Mouse (Mus musculus) C2C12 (cell line): ENCODE measurements around the gene Zbtb42. TPM values are rescaled to one million over a fixed set of nuclear protein-coding genes. Genes with fewer than 3 reads are reported as not detected.

Source experiments
- H3K27me3 ChIP-seq: one replicate; pipeline ENCODE4 v1.6.1; 2011; ENCODE audit not compliant: control insufficient read depth, insufficient read depth, insufficient read length
- H3K36me3 ChIP-seq: one replicate; pipeline ENCODE4 v1.6.1; 2011; ENCODE audit not compliant: control insufficient read depth, insufficient read depth
- H3K4me3 ChIP-seq: one replicate; pipeline ENCODE4 v1.5.1; 2011; ENCODE audit warnings: mild to moderate bottlenecking, control low read depth; ENCODE audit not compliant: poor library complexity, insufficient read depth, severe bottlenecking
- H3K79me2 ChIP-seq: one replicate; pipeline ENCODE4 v1.6.1; 2011; ENCODE audit not compliant: control insufficient read depth, insufficient read depth
- H3K79me3 ChIP-seq: one replicate; pipeline ENCODE4 v1.6.1; 2011; ENCODE audit warnings: low read depth, control low read depth
- H3ac ChIP-seq: one replicate; pipeline ENCODE3; 2011; ENCODE audit warnings: low read depth; ENCODE audit not compliant: control insufficient read depth, insufficient read length
- CEBPB ChIP-seq: IDR thresholded peaks from one replicate; pipeline ENCODE4 v1.6.1; 2011; ENCODE audit warnings: low read depth, mild to moderate bottlenecking, control low read depth, moderate library complexity
- CTCF ChIP-seq: IDR thresholded peaks from one replicate; pipeline ENCODE4 v1.5.1; 2011; ENCODE audit not compliant: control insufficient read depth, insufficient read depth, insufficient read length
- FOSL1 ChIP-seq: IDR thresholded peaks from one replicate; pipeline ENCODE4 v1.8.0; 2011; ENCODE audit warnings: mild to moderate bottlenecking, low read length; ENCODE audit not compliant: poor library complexity, insufficient read depth, severe bottlenecking
- MAX ChIP-seq: IDR thresholded peaks from one replicate; pipeline ENCODE4 v1.6.1; 2011; ENCODE audit warnings: mild to moderate bottlenecking, control low read depth
- MYOD1 ChIP-seq: IDR thresholded peaks from one replicate; pipeline ENCODE4 v1.6.1; 2011; ENCODE audit warnings: low read depth; ENCODE audit not compliant: control insufficient read depth, insufficient read length
- MYOG ChIP-seq: IDR thresholded peaks from one replicate; pipeline ENCODE4 v1.6.1; 2011; ENCODE audit not compliant: control insufficient read depth, insufficient read length; ENCODE audit errors: extremely low read depth
- USF1 ChIP-seq: IDR thresholded peaks from one replicate; pipeline ENCODE4 v1.6.1; 2011; ENCODE audit warnings: low read depth, mild to moderate bottlenecking, control low read depth, moderate library complexity
- polyA plus RNA-seq: library from polyadenylated mRNA; unstranded; fragments of >200 nt; fragmentation: generic; extraction: Trizol; gene quantifications from one replicate; pipeline ENCODE4 v1.2.1, GENCODE M21; 2012; ENCODE audit warnings: missing spikeins

The Zbtb42 gene
- polyA plus RNA-seq, 1 experiment, result 4.2 TPM

- TF ChIP-seq CTCF, result no peak
- no peak for TF ChIP-seq FOSL1
- no peak for TF ChIP-seq USF1
- no peak for TF ChIP-seq MAX
- no peak for TF ChIP-seq CEBPB
- no peak for TF ChIP-seq MYOG
- no peak for TF ChIP-seq MYOD1
- H3K79me2 ChIP-seq, result peaks cover 7% of the 10 kb centered on the region
- H3K27me3 ChIP-seq, result no peaks in the 10 kb centered on the region
- no peaks in the 10 kb centered on the region for H3K79me3 ChIP-seq
- no peaks in the 10 kb centered on the region for H3K36me3 ChIP-seq
- H3K4me3 ChIP-seq, result no peak overlapping the region
- no peak overlapping the region for H3ac ChIP-seq
These were observed 9.8 kb downstream of the Zbtb42 start for GRCm38 (mm10) chr12:112688458-112688857.

- H3ac ChIP-seq, result peak overlapping the region; percentile 93
- H3K79me2 ChIP-seq, result peaks cover 7% of the 10 kb centered on the region
- H3K36me3 ChIP-seq, result no peaks in the 10 kb centered on the region
- H3K27me3 ChIP-seq, result no peaks in the 10 kb centered on the region
- H3K79me3 ChIP-seq, result no peaks in the 10 kb centered on the region
- peak overlapping the region; percentile 49 for H3K4me3 ChIP-seq
- TF ChIP-seq CTCF (no peak), MAX (peak; percentile 93), USF1 (peak; percentile 71)
These were observed 14.8 kb downstream of the Zbtb42 start for GRCm38 (mm10) chr12:112693185-112694126.

GRCm38 (mm10) chr12:112694127-112694475, 15.5 kb downstream of the Zbtb42 start:
- H3K79me3 ChIP-seq, result no peaks in the 10 kb centered on the region
- no peaks in the 10 kb centered on the region for H3K36me3 ChIP-seq
- no peak overlapping the region for H3K4me3 ChIP-seq
- TF ChIP-seq FOSL1 (no peak), USF1 (no peak), MYOD1 (no peak), MAX (no peak), MYOG (no peak), CEBPB (no peak), CTCF (no peak)
- no peaks in the 10 kb centered on the region for H3K27me3 ChIP-seq
- peak overlapping the region; percentile 6 for H3ac ChIP-seq
- H3K79me2 ChIP-seq, result peaks cover 7% of the 10 kb centered on the region

- Histone ChIP-seq H3K27me3 (no peaks in the 10 kb centered on the region), H3K36me3 (no peaks in the 10 kb centered on the region), H3K4me3 (no peak overlapping the region), H3ac (no peak overlapping the region), H3K79me3 (no peaks in the 10 kb centered on the region), H3K79me2 (peaks cover 7% of the 10 kb centered on the region)
- TF ChIP-seq MAX, result no peak
- no peak for TF ChIP-seq FOSL1
- TF ChIP-seq MYOD1, result no peak
- TF ChIP-seq CEBPB, result no peak
- TF ChIP-seq USF1, result no peak
- TF ChIP-seq CTCF, result no peak
- no peak for TF ChIP-seq MYOG
These were observed 18.3 kb downstream of the Zbtb42 start for GRCm38 (mm10) chr12:112696806-112697425.

GRCm38 (mm10) chr12:112700522-112700921, 21.9 kb downstream of the Zbtb42 start:
- Histone ChIP-seq H3ac (no peak overlapping the region), H3K79me3 (no peaks in the 10 kb centered on the region), H3K4me3 (no peak overlapping the region), H3K36me3 (no peaks in the 10 kb centered on the region), H3K27me3 (no peaks in the 10 kb centered on the region), H3K79me2 (no peaks in the 10 kb centered on the region)
- no peak for TF ChIP-seq MYOD1
- no peak for TF ChIP-seq USF1
- TF ChIP-seq CTCF, result no peak
- TF ChIP-seq MAX, result no peak
- TF ChIP-seq FOSL1, result no peak
- TF ChIP-seq CEBPB, result no peak
- no peak for TF ChIP-seq MYOG
